Mouse (Mus musculus) testis, adult 2 months (tissue): Measurements from ENCODE around the gene Safb2.

Experiments used
- CTCF ChIP-seq: fragments of 200-500 bp; IDR thresholded peaks from 2 replicates; pipeline ENCODE4 v1.5.1; 2012; ENCODE audit warnings: low read depth, mild to moderate bottlenecking, inconsistent platforms, low read length, moderate library complexity; ENCODE audit not compliant: control insufficient read depth, insufficient read depth, insufficient replicate concordance
- POLR2A ChIP-seq: fragments of 200-500 bp; IDR thresholded peaks from 2 replicates; pipeline ENCODE4 v1.6.1; 2012; ENCODE audit warnings: low read depth, mild to moderate bottlenecking, inconsistent platforms, low read length, moderate library complexity; ENCODE audit not compliant: control insufficient read depth

DNA sequence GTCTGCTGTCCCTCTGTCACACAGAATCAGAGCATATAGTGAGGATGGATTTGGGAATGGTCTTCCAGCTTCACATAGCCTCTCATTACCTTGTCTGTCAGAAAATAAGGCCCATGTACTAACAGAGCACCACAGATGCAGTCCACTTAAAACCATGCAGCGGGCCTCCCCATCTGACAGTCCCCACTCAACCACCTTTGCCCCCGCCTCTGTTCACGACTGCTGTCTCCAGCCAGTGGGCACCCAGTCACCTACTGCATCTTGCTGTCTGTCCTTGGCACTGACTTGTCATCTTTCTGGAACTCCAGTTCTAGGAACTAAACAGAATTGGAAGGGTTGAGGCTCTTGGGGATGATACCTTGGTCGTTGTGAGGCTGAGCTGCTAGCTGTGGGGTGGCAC is 4.5 kb upstream of the Safb2 start:
- TF ChIP-seq POLR2A (no peak), CTCF (no peak)
